Mouse (Mus musculus): ENCODE data around the gene Kank3. TPM values are rescaled to one million over a fixed set of nuclear protein-coding genes. Genes with fewer than 3 reads are reported as not detected.

The Kank3 gene
- polyA plus RNA-seq, 1 experiment from 2014 or later, result 17.1 TPM

- TF ChIP-seq EP300 (optimal IDR thresholded peaks at IDR 0.05) (no peak), CTCF (IDR thresholded peaks at IDR 0.05; ENCODE audit: low read depth) (no peak)
These were observed 37.8 kb downstream of the Kank3 start for GRCm38 (mm10) chr17:33848139-33848538.

DNA sequence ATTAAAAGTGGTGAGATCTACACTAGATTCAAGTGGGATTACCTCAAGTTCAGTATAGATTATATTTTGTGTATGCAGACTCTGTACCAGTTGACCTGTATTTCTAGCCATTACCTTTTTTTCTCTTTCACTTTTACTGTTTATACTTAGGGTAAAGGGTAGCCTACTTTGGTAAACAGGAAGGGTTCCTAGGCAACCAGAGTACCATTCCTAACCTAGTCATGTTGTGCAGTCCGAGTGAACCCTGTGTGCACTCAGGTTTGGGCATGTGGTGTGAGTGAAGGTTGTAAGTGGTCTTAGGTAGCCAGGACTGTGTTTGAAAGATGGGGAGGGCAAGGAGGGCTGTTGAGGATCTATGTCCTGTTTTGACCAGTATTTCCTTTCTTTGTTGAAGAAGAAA, 41.0 kb downstream of the Kank3 start:
- 38% methylated on average over 1 of the region's 1 CpGs for WGBS
- ATAC-seq (ENCODE audit: low FRiP score, low TSS enrichment) (0 out of 2 replicates have a peak, but pooled peaks have one; percentile 40), DNase-seq (ENCODE audit: low spot score) (no peak)
- TF ChIP-seq EP300 (optimal IDR thresholded peaks at IDR 0.05) (no peak), CTCF (IDR thresholded peaks at IDR 0.05; ENCODE audit: low read depth) (no peak)
- Histone ChIP-seq H3K27ac (replicated peaks) (no peak overlapping the region), H3K36me3 (ENCODE audit: control insufficient read depth, insufficient read depth, low read length) (peaks cover 3% of the 10 kb centered on the region; the same call in 1 of the 2 replicates), H3K4me3 (ENCODE audit: low read depth, low read length) (no peak overlapping the region), H3K4me2 (replicated peaks; ENCODE audit: low read depth) (no peak overlapping the region), H3K4me1 (replicated peaks; ENCODE audit: control insufficient read depth, insufficient read depth) (no peaks in the 10 kb centered on the region), H3K9ac (ENCODE audit: low read length) (no peak overlapping the region), H3K9me3 (ENCODE audit: control insufficient read depth, low read length) (no peaks in the 10 kb centered on the region), H3K27me3 (ENCODE audit: control insufficient read depth, insufficient read depth, low read length) (no peaks in the 10 kb centered on the region)

More at GRCm38 (mm10) chr17:33848139-33848538, 37.8 kb downstream of the Kank3 start:
- no peaks in the 10 kb centered on the region for H3K4me1 ChIP-seq (replicated peaks; ENCODE audit: control insufficient read depth, insufficient read depth)
- DNase-seq (ENCODE audit: low spot score) (no peak), ATAC-seq (ENCODE audit: low FRiP score, low TSS enrichment) (no peak)
- H3K9me3 ChIP-seq (ENCODE audit: control insufficient read depth, low read length), result no peaks in the 10 kb centered on the region
- H3K9ac ChIP-seq (ENCODE audit: low read length), result no peak overlapping the region
- no peaks in the 10 kb centered on the region for H3K27me3 ChIP-seq (ENCODE audit: control insufficient read depth, insufficient read depth, low read length)
- H3K4me2 ChIP-seq (replicated peaks; ENCODE audit: low read depth), result no peak overlapping the region
- H3K27ac ChIP-seq (replicated peaks), result no peak overlapping the region
- H3K36me3 ChIP-seq (ENCODE audit: control insufficient read depth, insufficient read depth, low read length), result peaks cover 3% of the 10 kb centered on the region; the same call in 1 of the 2 replicates
- no peak overlapping the region for H3K4me3 ChIP-seq (ENCODE audit: low read depth, low read length)
- 87% methylated on average over 8 of the region's 8 CpGs for WGBS

GRCm38 (mm10) chr17:33857816-33858215, 47.5 kb downstream of the Kank3 start:
- no peak for ATAC-seq (ENCODE audit: low FRiP score, low TSS enrichment)

GRCm38 (mm10) chr17:33865330-33866030, 55.2 kb downstream of the Kank3 start:
- ATAC-seq (ENCODE audit: low FRiP score, low TSS enrichment) (peak; percentile 45; the same call in 1 of the 2 replicates), DNase-seq (ENCODE audit: low spot score) (peak; percentile 67)
- TF ChIP-seq EP300 (optimal IDR thresholded peaks at IDR 0.05) (no peak), CTCF (IDR thresholded peaks at IDR 0.05; ENCODE audit: low read depth) (peak; percentile 75)
- Histone ChIP-seq H3K9me3 (ENCODE audit: control insufficient read depth, low read length) (no peaks in the 10 kb centered on the region), H3K4me2 (replicated peaks; ENCODE audit: low read depth) (no peak overlapping the region), H3K27me3 (ENCODE audit: control insufficient read depth, insufficient read depth, low read length) (no peaks in the 10 kb centered on the region), H3K27ac (replicated peaks) (no peak overlapping the region), H3K4me3 (ENCODE audit: low read depth, low read length) (no peak overlapping the region), H3K4me1 (replicated peaks; ENCODE audit: control insufficient read depth, insufficient read depth) (no peaks in the 10 kb centered on the region), H3K36me3 (ENCODE audit: control insufficient read depth, insufficient read depth, low read length) (no peaks in the 10 kb centered on the region), H3K9ac (ENCODE audit: low read length) (no peak overlapping the region)
- WGBS, result 27% methylated on average over 9 of the region's 9 CpGs

More at GRCm38 (mm10) chr17:33857816-33858215, 47.5 kb downstream of the Kank3 start:
- no peaks in the 10 kb centered on the region for H3K27me3 ChIP-seq (ENCODE audit: control insufficient read depth, insufficient read depth, low read length)
- no peak overlapping the region for H3K27ac ChIP-seq (replicated peaks)
- no peak overlapping the region for H3K4me2 ChIP-seq (replicated peaks; ENCODE audit: low read depth)
- no peaks in the 10 kb centered on the region for H3K4me1 ChIP-seq (replicated peaks; ENCODE audit: control insufficient read depth, insufficient read depth)
- H3K9ac ChIP-seq (ENCODE audit: low read length), result no peak overlapping the region
- no peak for DNase-seq (ENCODE audit: low spot score)
- no peaks in the 10 kb centered on the region for H3K36me3 ChIP-seq (ENCODE audit: control insufficient read depth, insufficient read depth, low read length)
- no peak overlapping the region for H3K4me3 ChIP-seq (ENCODE audit: low read depth, low read length)
- TF ChIP-seq EP300 (optimal IDR thresholded peaks at IDR 0.05) (no peak), CTCF (IDR thresholded peaks at IDR 0.05; ENCODE audit: low read depth) (no peak)
- no peaks in the 10 kb centered on the region for H3K9me3 ChIP-seq (ENCODE audit: control insufficient read depth, low read length)
- WGBS, result 80% methylated on average over 4 of the region's 4 CpGs

Other genes starting within 250 kb of the Kank3 start
- gene Zfp414, start 181.4 kb upstream of the Kank3 start, polyA plus RNA-seq (2015; fragmentation: Nextera tagmentation; extraction: Ambion mirVana), result 23.7 and 27.5 TPM in 2 replicates
- 0.19 and 0.27 TPM in 2 replicates for gene Pram1, start 172.5 kb upstream of the Kank3 start, polyA plus RNA-seq (2015; fragmentation: Nextera tagmentation; extraction: Ambion mirVana)
- gene Hnrnpm, start 123.7 kb upstream of the Kank3 start, polyA plus RNA-seq (2015; fragmentation: Nextera tagmentation; extraction: Ambion mirVana), result 115 and 122 TPM in 2 replicates
- 51.1 and 54.6 TPM in 2 replicates for gene March2, start 91.8 kb upstream of the Kank3 start, polyA plus RNA-seq (2015; fragmentation: Nextera tagmentation; extraction: Ambion mirVana)
- gene Rab11b, start 50.0 kb upstream of the Kank3 start, polyA plus RNA-seq (2015; fragmentation: Nextera tagmentation; extraction: Ambion mirVana), result 164 TPM in 2 replicates
- gene Angptl4, start 28.7 kb upstream of the Kank3 start, polyA plus RNA-seq (2015; fragmentation: Nextera tagmentation; extraction: Ambion mirVana), result 31.3 and 42.4 TPM in 2 replicates
- gene Rps28, start 14.0 kb downstream of the Kank3 start, polyA plus RNA-seq (2015; fragmentation: Nextera tagmentation; extraction: Ambion mirVana), result 1,008 and 1,055 TPM in 2 replicates
- gene Ndufa7, start 14.1 kb downstream of the Kank3 start, polyA plus RNA-seq (2015; fragmentation: Nextera tagmentation; extraction: Ambion mirVana), result 497 TPM in 2 replicates
- 32.7 and 38.2 TPM in 2 replicates for gene Cd320, start 32.6 kb downstream of the Kank3 start, polyA plus RNA-seq (2015; fragmentation: Nextera tagmentation; extraction: Ambion mirVana)
- not detected in 2 replicates for gene Gm7029, start 63.3 kb downstream of the Kank3 start, polyA plus RNA-seq (2015; fragmentation: Nextera tagmentation; extraction: Ambion mirVana)
- 1.3 and 1.7 TPM in 2 replicates for gene Kifc1, start 80.1 kb downstream of the Kank3 start, polyA plus RNA-seq (2015; fragmentation: Nextera tagmentation; extraction: Ambion mirVana)
- 1.1 TPM in 2 replicates for gene Platr17, start 94.6 kb downstream of the Kank3 start, polyA plus RNA-seq (2015; fragmentation: Nextera tagmentation; extraction: Ambion mirVana)
- 18.1 and 22.4 TPM in 2 replicates for gene Daxx, start 98.9 kb downstream of the Kank3 start, polyA plus RNA-seq (2015; fragmentation: Nextera tagmentation; extraction: Ambion mirVana)
- 63.7 and 72.4 TPM in 2 replicates for gene Tapbp, start 105.4 kb downstream of the Kank3 start, polyA plus RNA-seq (2015; fragmentation: Nextera tagmentation; extraction: Ambion mirVana)
- 10.7 and 12.2 TPM in 2 replicates for gene Zbtb22, start 105.4 kb downstream of the Kank3 start, polyA plus RNA-seq (2015; fragmentation: Nextera tagmentation; extraction: Ambion mirVana)
- 18.6 and 24.4 TPM in 2 replicates for gene Rgl2, start 119.0 kb downstream of the Kank3 start, polyA plus RNA-seq (2015; fragmentation: Nextera tagmentation; extraction: Ambion mirVana)
- 92.7 and 96.8 TPM in 2 replicates for gene Pfdn6, start 129.8 kb downstream of the Kank3 start, polyA plus RNA-seq (2015; fragmentation: Nextera tagmentation; extraction: Ambion mirVana)
- gene Wdr46, start 130.1 kb downstream of the Kank3 start, polyA plus RNA-seq (2015; fragmentation: Nextera tagmentation; extraction: Ambion mirVana), result 17.1 and 20.2 TPM in 2 replicates
- gene B3galt4, start 141.0 kb downstream of the Kank3 start, polyA plus RNA-seq (2015; fragmentation: Nextera tagmentation; extraction: Ambion mirVana), result 15.0 and 15.2 TPM in 2 replicates
- gene Vps52, start 145.3 kb downstream of the Kank3 start, polyA plus RNA-seq (2015; fragmentation: Nextera tagmentation; extraction: Ambion mirVana), result 24.7 and 26.3 TPM in 2 replicates
- 1,740 and 1,781 TPM in 2 replicates for gene Rps18, start 145.5 kb downstream of the Kank3 start, polyA plus RNA-seq (2015; fragmentation: Nextera tagmentation; extraction: Ambion mirVana)
- gene H2-K1, start 189.8 kb downstream of the Kank3 start, polyA plus RNA-seq (2015; fragmentation: Nextera tagmentation; extraction: Ambion mirVana), result 129 and 130 TPM in 2 replicates
- 13.3 and 14.6 TPM in 2 replicates for gene Ring1, start 214.2 kb downstream of the Kank3 start, polyA plus RNA-seq (2015; fragmentation: Nextera tagmentation; extraction: Ambion mirVana)
- gene H2-Ke6, start 217.5 kb downstream of the Kank3 start, polyA plus RNA-seq (2015; fragmentation: Nextera tagmentation; extraction: Ambion mirVana), result 37.6 and 42.4 TPM in 2 replicates
- 114 and 118 TPM in 2 replicates for gene Slc39a7, start 221.2 kb downstream of the Kank3 start, polyA plus RNA-seq (2015; fragmentation: Nextera tagmentation; extraction: Ambion mirVana)
- 25.0 and 26.9 TPM in 2 replicates for gene Rxrb, start 221.3 kb downstream of the Kank3 start, polyA plus RNA-seq (2015; fragmentation: Nextera tagmentation; extraction: Ambion mirVana)
- gene Col11a2, start 228.9 kb downstream of the Kank3 start, polyA plus RNA-seq (2015; fragmentation: Nextera tagmentation; extraction: Ambion mirVana), result 0.18 and 0.29 TPM in 2 replicates